Comparison of ENCODE assay signal across 24 mouse cellular contexts in the genomic region with DNA sequence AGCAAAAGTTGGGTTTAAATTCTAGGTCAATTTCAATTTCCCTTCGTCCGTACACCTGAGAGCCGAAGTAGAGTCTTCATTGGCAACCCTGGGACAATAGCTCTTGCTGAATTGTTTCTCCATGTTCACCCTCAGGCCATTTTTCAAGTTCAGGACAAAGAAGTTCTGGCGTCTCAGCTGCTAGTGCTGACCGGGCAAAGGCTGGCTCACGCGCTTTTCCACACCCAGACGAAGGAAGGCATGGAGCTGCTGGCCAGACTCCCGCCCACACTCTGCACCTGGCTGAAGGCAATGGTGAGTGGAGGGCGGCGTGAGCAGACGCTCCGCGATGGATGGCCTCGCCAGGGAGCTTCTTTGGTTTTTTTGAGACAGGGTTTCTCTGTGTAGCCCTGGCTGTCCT. TPM values are rescaled to one million over a fixed set of nuclear protein-coding genes. Genes with fewer than 3 reads are reported as not detected.
DNase-seq lines count a peak whose midpoint lies in the region; ATAC-seq and TF ChIP-seq lines count a peak whose summit lies in the region.
"Had no signal": no experiment of that assay in that cellular context is flagged by ENCODE, and none has a peak within 500 bp of the region (broad histone marks: within the 10 kb centered on the region; RNA-seq: fewer than 3 reads in every experiment).

No protein-coding gene starts in this region.

- DNase-seq in kidney, adult 11 months = peak; percentile 19
- peak; percentile 20 to 43 for DNase-seq in kidney, postnatal 36 days
- no peak for DNase-seq in kidney, postnatal 4 days
- DNase-seq in forebrain, postnatal 0 days = no peak
- no peak for DNase-seq in right cerebral cortex, postnatal 10 days (ENCODE audit: low spot score in 2 of 2)
- DNase-seq: adrenal gland, postnatal 10 days; B cell, adult 2 months; cerebellum, adult 11 months; cerebellum, adult 8-10 months; cerebellum, postnatal 14 days; embryo, embryonic 11 days; gastrocnemius, postnatal 10 days; heart, adult 2 months; heart, postnatal 14 days had no signal

- H3K9ac ChIP-seq in kidney, embryonic 16.5 days (replicated peaks; ENCODE audit: low read length) = no peak overlapping the region
- H3K9ac ChIP-seq in forebrain, postnatal 0 days = no peak overlapping the region
- H3K9ac ChIP-seq: embryonic facial prominence, embryonic 15.5 days; forebrain, embryonic 15.5 days; heart, embryonic 15.5 days; hindbrain, embryonic 13.5 days had no signal

- no peak overlapping the region for H3K4me3 ChIP-seq in kidney, embryonic 16.5 days (ENCODE audit: low read length)
- H3K4me3 ChIP-seq in small intestine, adult 2 months (ENCODE audit: low read depth, low read length) = peak overlapping the region; percentile 29
- H3K4me3 ChIP-seq in forebrain, postnatal 0 days (ENCODE audit: low read depth, low read length) = no peak overlapping the region
- H3K4me3 ChIP-seq: embryonic facial prominence, embryonic 15.5 days; erythroblast, embryonic 14.5 days; forebrain, embryonic 15.5 days; heart, adult 2 months; heart, embryonic 15.5 days; hindbrain, embryonic 13.5 days had no signal

- TF ChIP-seq POLR2A in small intestine, adult 2 months (IDR thresholded peaks at IDR 0.05; ENCODE audit: low read depth, low read length) = no peak; the same call in 1 of the 2 replicates

- ATAC-seq in kidney, embryonic 16.5 days (ENCODE audit: low FRiP score, low TSS enrichment) = no peak
- no peak for ATAC-seq in forebrain, postnatal 0 days
- ATAC-seq: CD4-positive, CD25-positive, alpha-beta regulatory T cell, adult 4 months; forebrain, embryonic 15.5 days had no signal

- H3K27me3 ChIP-seq in kidney, embryonic 16.5 days (ENCODE audit: insufficient read depth, low read length) = no peaks in the 10 kb centered on the region
- H3K27me3 ChIP-seq in small intestine, adult 2 months (ENCODE audit: control insufficient read depth, insufficient read depth, low read length) = no peaks in the 10 kb centered on the region
- no peaks in the 10 kb centered on the region for H3K27me3 ChIP-seq in forebrain, postnatal 0 days (ENCODE audit: insufficient read depth, low read length)
- H3K27me3 ChIP-seq: embryonic facial prominence, embryonic 15.5 days; forebrain, embryonic 15.5 days; heart, embryonic 15.5 days; hindbrain, embryonic 13.5 days had no signal

- H3K4me1 ChIP-seq in kidney, embryonic 16.5 days (ENCODE audit: insufficient read depth, low read length) = no peaks in the 10 kb centered on the region
- peaks cover 35% of the 10 kb centered on the region for H3K4me1 ChIP-seq in small intestine, adult 2 months (ENCODE audit: control insufficient read depth, insufficient read depth, insufficient read length, low read length)
- no peaks in the 10 kb centered on the region for H3K4me1 ChIP-seq in forebrain, postnatal 0 days (ENCODE audit: insufficient read depth)

- peaks cover 68% of the 10 kb centered on the region for H3K36me3 ChIP-seq in kidney, embryonic 16.5 days (ENCODE audit: insufficient read depth, low read length)
- H3K36me3 ChIP-seq in small intestine, adult 2 months (ENCODE audit: control insufficient read depth, insufficient read depth, low read length) = peaks cover 62% of the 10 kb centered on the region
- peaks cover 82% of the 10 kb centered on the region for H3K36me3 ChIP-seq in forebrain, postnatal 0 days (ENCODE audit: insufficient read depth)

- no peak for TF ChIP-seq CTCF in small intestine, adult 2 months (IDR thresholded peaks at IDR 0.05; ENCODE audit: extremely low read depth, insufficient read length, insufficient replicate concordance, low read depth, low read length)
- no peak for TF ChIP-seq CTCF in forebrain, postnatal 0 days (IDR thresholded peaks at IDR 0.05; ENCODE audit: low read depth)

- H3K4me2 ChIP-seq in kidney, embryonic 16.5 days (replicated peaks; ENCODE audit: low read depth, low read length) = no peak overlapping the region
- no peak overlapping the region for H3K4me2 ChIP-seq in forebrain, postnatal 0 days (ENCODE audit: low read depth)
- H3K4me2 ChIP-seq: embryonic facial prominence, embryonic 15.5 days; forebrain, embryonic 15.5 days; heart, embryonic 11.5 days; heart, embryonic 15.5 days; hindbrain, embryonic 13.5 days had no signal

- no peak overlapping the region for H3K27ac ChIP-seq in kidney, embryonic 16.5 days (ENCODE audit: low read length)
- H3K27ac ChIP-seq in small intestine, adult 2 months (ENCODE audit: insufficient read depth, low read depth, low read length) = peak overlapping the region; percentile 98
- H3K27ac ChIP-seq in forebrain, postnatal 0 days (ENCODE audit: low read depth, low read length) = no peak overlapping the region
- H3K27ac ChIP-seq: embryonic facial prominence, embryonic 15.5 days; forebrain, embryonic 15.5 days; heart, adult 2 months; heart, embryonic 15.5 days; hindbrain, embryonic 13.5 days had no signal

- 91% methylated on average over 15 of the region's 15 CpGs for WGBS in kidney, embryonic 16.5 days
- 28% methylated on average over 15 of the region's 15 CpGs for WGBS in small intestine, adult 2 months
- 94% methylated on average over 15 of the region's 15 CpGs for WGBS in forebrain, postnatal 0 days

- H3K9me3 ChIP-seq in kidney, embryonic 16.5 days (ENCODE audit: low read length) = no peaks in the 10 kb centered on the region
- H3K9me3 ChIP-seq in forebrain, postnatal 0 days (ENCODE audit: low read length) = no peaks in the 10 kb centered on the region
- H3K9me3 ChIP-seq: embryonic facial prominence, embryonic 15.5 days; forebrain, embryonic 15.5 days; G1E; heart, embryonic 15.5 days; hindbrain, embryonic 13.5 days had no signal

RNA-seq across cellular contexts. Expression of gene Iars2, which starts 45.9 kb away (rescaled TPM):
- 34.2 and 35.2 TPM in 2 replicates for polyA plus RNA-seq in kidney, embryonic 16.5 days (2015; fragmentation: Nextera tagmentation; extraction: Ambion mirVana)
- polyA plus RNA-seq in small intestine, adult 2 months (2012; rRNA removed) = 7.9 and 9.0 TPM in 2 replicates
- 36.9 and 38.1 TPM in 2 replicates for total RNA-seq in forebrain, postnatal 0 days (2014; rRNA removed)
- polyA plus RNA-seq in forebrain, postnatal 0 days (2015; fragmentation: Nextera tagmentation; extraction: Ambion mirVana) = 9.8 and 15.2 TPM in 2 replicates

RNA-seq across cellular contexts. Expression of gene Bpnt1, which starts 48.7 kb away (rescaled TPM):
- polyA plus RNA-seq in kidney, embryonic 16.5 days (2015; fragmentation: Nextera tagmentation; extraction: Ambion mirVana) = 56.4 and 65.5 TPM in 2 replicates
- polyA plus RNA-seq in small intestine, adult 2 months (2012; rRNA removed) = 323 and 340 TPM in 2 replicates
- total RNA-seq in forebrain, postnatal 0 days (2014; rRNA removed) = 72.6 and 75.0 TPM in 2 replicates
- polyA plus RNA-seq in forebrain, postnatal 0 days (2015; fragmentation: Nextera tagmentation; extraction: Ambion mirVana) = 38.2 and 48.4 TPM in 2 replicates

Comparison
In these comparisons a context has a peak if more than half of its experiments do, and no peak if none do; other contexts are left out.
1. DNase-seq: peak in kidney, adult 11 months (single experiment) and kidney, postnatal 36 days (2 of 2); none in kidney, postnatal 4 days (0 of 2), forebrain, postnatal 0 days (single experiment) and right cerebral cortex, postnatal 10 days (0 of 2).